Comparison of ENCODE assay signal across 9 mouse cellular contexts in the genomic region with DNA sequence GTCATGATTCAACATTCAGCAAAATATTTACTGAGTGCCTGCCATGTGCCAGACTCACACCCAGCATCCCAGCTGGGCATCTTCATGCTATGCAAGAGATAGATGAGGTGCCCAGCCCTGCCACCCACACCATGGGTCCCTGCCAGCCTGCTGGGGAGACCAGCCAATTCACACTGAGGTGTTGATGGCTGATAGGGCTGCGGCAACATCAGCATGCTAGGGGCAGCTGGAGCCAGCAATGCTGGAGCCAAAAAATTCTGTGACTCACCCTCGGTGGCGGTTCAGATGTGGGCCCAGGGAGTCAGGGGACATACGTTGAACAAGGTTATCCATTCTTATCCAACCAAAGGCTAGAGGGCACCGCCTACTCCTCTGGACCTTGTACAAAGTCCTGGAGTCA. TPM values are rescaled to one million over a fixed set of nuclear protein-coding genes. Genes with fewer than 3 reads are reported as not detected.
DNase-seq lines count a peak whose midpoint lies in the region; ATAC-seq and TF ChIP-seq lines count a peak whose summit lies in the region.
"Had no signal": no experiment of that assay in that cellular context is flagged by ENCODE, and none has a peak within 500 bp of the region (broad histone marks: within the 10 kb centered on the region; RNA-seq: fewer than 3 reads in every experiment).

No protein-coding gene starts in this region.

- 21% methylated on average over 5 of the region's 5 CpGs for WGBS in heart, embryonic 16.5 days
- WGBS in thymus, adult 2 months = 87% methylated on average over 5 of the region's 5 CpGs

- no peak overlapping the region for H3K9ac ChIP-seq in MEL (ENCODE audit: control insufficient read depth, low read depth, low read length, poor library complexity, severe bottlenecking)
- H3K9ac ChIP-seq in heart, embryonic 16.5 days (ENCODE audit: low read length) = no peak overlapping the region
- H3K9ac ChIP-seq: hindbrain, embryonic 15.5 days had no signal

- TF ChIP-seq EP300 in MEL (IDR thresholded peaks at IDR 0.05; ENCODE audit: low read depth in 1 of 2, low read length in 2 of 2) = peak; percentile 61 to 65; a peak in 3 of 4 replicates

- peak; percentile 69 for DNase-seq in MEL (ENCODE audit: low read depth, low spot score)
- peak; percentile 74 to 75 for DNase-seq in adrenal gland, postnatal 36 days
- DNase-seq in left cerebral cortex, postnatal 10 days (ENCODE audit: extremely low spot score in 1 of 2, low spot score in 2 of 2) = peak; percentile 51 to 81
- no peak for DNase-seq in thymus, adult 2 months
- DNase-seq in embryo, embryonic 10.5 days (ENCODE audit: low spot score) = no peak
- no peak for DNase-seq in thymus, postnatal 36 days
- no peak for DNase-seq in testis, postnatal 10 days (ENCODE audit: low spot score)

- no peak for TF ChIP-seq RAD21 in MEL (IDR thresholded peaks at IDR 0.05; ENCODE audit: low read depth, low read length)

- ATAC-seq in heart, embryonic 16.5 days (replicated peaks; ENCODE audit: extremely low read depth, insufficient read depth, low FRiP score) = peak; percentile 88

- no peaks in the 10 kb centered on the region for H3K36me3 ChIP-seq in MEL (ENCODE audit: control insufficient read depth in 1 of 2, insufficient read depth in 2 of 2, low read length in 2 of 2)
- no peaks in the 10 kb centered on the region for H3K36me3 ChIP-seq in heart, embryonic 16.5 days (ENCODE audit: control insufficient read depth, insufficient read depth)
- H3K36me3 ChIP-seq in thymus, adult 2 months (ENCODE audit: control insufficient read depth, insufficient read depth, low read length) = no peaks in the 10 kb centered on the region
- H3K36me3 ChIP-seq: hindbrain, embryonic 15.5 days had no signal

- no peak overlapping the region for H3K4me3 ChIP-seq in MEL (ENCODE audit: control insufficient read depth in 1 of 2, insufficient read depth in 1 of 2, low read depth in 2 of 2, low read length in 2 of 2)
- H3K4me3 ChIP-seq in heart, embryonic 16.5 days (ENCODE audit: low read length) = no peak overlapping the region
- no peak overlapping the region for H3K4me3 ChIP-seq in thymus, adult 2 months (ENCODE audit: control insufficient read depth, insufficient read depth, low read length)
- H3K4me3 ChIP-seq: hindbrain, embryonic 15.5 days had no signal

- TF ChIP-seq POLR2A in MEL (IDR thresholded peaks at IDR 0.05; ENCODE audit: control insufficient read depth in 1 of 2, insufficient read depth in 1 of 2, low read depth in 1 of 2, low read length in 2 of 2, poor library complexity in 1 of 2) = no peak
- TF ChIP-seq POLR2A in thymus, adult 2 months (IDR thresholded peaks at IDR 0.05; ENCODE audit: control insufficient read depth, extremely low read depth, insufficient read depth, low read length, poor library complexity) = no peak

- no peak overlapping the region for H3K27ac ChIP-seq in MEL (ENCODE audit: control insufficient read depth, low read depth, low read length)
- H3K27ac ChIP-seq in heart, embryonic 16.5 days (ENCODE audit: low read length) = peak overlapping the region; percentile 71
- no peak overlapping the region for H3K27ac ChIP-seq in thymus, adult 2 months (ENCODE audit: control insufficient read depth, insufficient read depth, low read length)
- H3K27ac ChIP-seq: hindbrain, embryonic 15.5 days had no signal

- TF ChIP-seq CTCF in MEL (IDR thresholded peaks at IDR 0.05 in 2 of 3, conservative IDR thresholded peaks at IDR 0.05 in 1 of 3; ENCODE audit: control insufficient read depth in 1 of 3, insufficient read depth in 1 of 3, low read depth in 2 of 3, low read length in 3 of 3, poor library complexity in 1 of 3, severe bottlenecking in 1 of 3) = no peak
- TF ChIP-seq CTCF in thymus, adult 2 months (IDR thresholded peaks at IDR 0.05; ENCODE audit: borderline replicate concordance, control insufficient read depth, extremely low read depth, insufficient read depth, low read length, poor library complexity) = no peak

- 0 out of 4 replicates have a peak, but pooled peaks cover 0 to 8% of the 10 kb centered on the region in 2 experiments for H3K4me1 ChIP-seq in MEL (ENCODE audit: control insufficient read depth in 1 of 2, insufficient read depth in 2 of 2, low read length in 2 of 2)
- peaks cover 16% of the 10 kb centered on the region for H3K4me1 ChIP-seq in heart, embryonic 16.5 days (ENCODE audit: control insufficient read depth, insufficient read depth, low read length)
- no peaks in the 10 kb centered on the region for H3K4me1 ChIP-seq in thymus, adult 2 months (replicated peaks; ENCODE audit: control insufficient read depth, insufficient read depth, low read length)
- H3K4me1 ChIP-seq: hindbrain, embryonic 15.5 days had no signal

- no peaks in the 10 kb centered on the region for H3K9me3 ChIP-seq in MEL (replicated peaks; ENCODE audit: insufficient read depth, low read length)
- H3K9me3 ChIP-seq in heart, embryonic 16.5 days (replicated peaks; ENCODE audit: control insufficient read depth, low read length) = no peaks in the 10 kb centered on the region
- H3K9me3 ChIP-seq: hindbrain, embryonic 15.5 days had no signal

- H3K4me2 ChIP-seq in heart, embryonic 16.5 days (ENCODE audit: low read depth, low read length) = no peak overlapping the region
- H3K4me2 ChIP-seq: hindbrain, embryonic 15.5 days had no signal

- no peaks in the 10 kb centered on the region; a peak in 1 of 4 replicates for H3K27me3 ChIP-seq in MEL (ENCODE audit: control insufficient read depth in 1 of 2, insufficient read depth in 2 of 2, low read length in 2 of 2)
- 0 out of 2 replicates have a peak, but pooled peaks cover 2% of the 10 kb centered on the region for H3K27me3 ChIP-seq in heart, embryonic 16.5 days (ENCODE audit: control insufficient read depth, insufficient read depth, low read length)
- H3K27me3 ChIP-seq in thymus, adult 2 months (ENCODE audit: control insufficient read depth, insufficient read depth, low read length) = no peaks in the 10 kb centered on the region
- H3K27me3 ChIP-seq: hindbrain, embryonic 15.5 days had no signal

- intact Hi-C loops in left cerebral cortex, postnatal 10 days (cut with DNase I) = no loop called here

- no peaks in the 10 kb centered on the region for H3K79me2 ChIP-seq in MEL (ENCODE audit: control insufficient read depth, insufficient read depth, low read length, poor library complexity)

TF ChIP-seq in MEL, 35 proteins besides CTCF, POLR2A, EP300 and RAD21 (continues in another document):
- 0 out of 2 replicates have a peak, but pooled peaks have one; percentile 38 for TF ChIP-seq MXI1 (IDR thresholded peaks at IDR 0.05; ENCODE audit: low read depth, low read length)
- TF ChIP-seq GABPA (IDR thresholded peaks at IDR 0.05; ENCODE audit: low read depth, low read length) = no peak
- no peak for TF ChIP-seq JUND (IDR thresholded peaks at IDR 0.05; ENCODE audit: low read depth, low read length)
- TF ChIP-seq MAZ (IDR thresholded peaks at IDR 0.05; ENCODE audit: low read depth, low read length) = no peak
- TF ChIP-seq TAL1 (IDR thresholded peaks at IDR 0.05; ENCODE audit: low read length) = peak; percentile 42
- TF ChIP-seq ZNF384 (IDR thresholded peaks at IDR 0.05; ENCODE audit: low read depth, low read length) = no peak
- TF ChIP-seq ETS1 (IDR thresholded peaks at IDR 0.05; ENCODE audit: low read depth, low read length) = peak; percentile 78
- TF ChIP-seq TBP (IDR thresholded peaks at IDR 0.05; ENCODE audit: low read depth, low read length) = peak; percentile 44; the same call in 1 of the 2 replicates
- TF ChIP-seq NELFE (IDR thresholded peaks at IDR 0.05; ENCODE audit: low read depth, low read length) = no peak
- TF ChIP-seq SIN3A (IDR thresholded peaks at IDR 0.05; ENCODE audit: low read length) = peak; percentile 37; the same call in 1 of the 2 replicates
- peak; percentile 45; the same call in 1 of the 2 replicates for TF ChIP-seq MAX (IDR thresholded peaks at IDR 0.05; ENCODE audit: low read length)

RNA-seq across cellular contexts. Expression of gene Prss22, which starts 2.5 kb away (rescaled TPM):
- total RNA-seq in MEL (2012; rRNA removed) = not detected in 2 replicates
- polyA plus RNA-seq in MEL (2012; ENCODE audit: insufficient read depth in 1 of 2, insufficient read length in 2 of 2, low read depth in 1 of 2, low replicate concordance in 2 of 2, missing spikeins in 1 of 2) = not detected
- total RNA-seq in adrenal gland, postnatal 36 days (2021) = not detected
- 0.15 TPM in 1 of 2 replicates, not detected in the other for polyA plus RNA-seq in heart, embryonic 16.5 days (2015; fragmentation: Nextera tagmentation; extraction: Ambion mirVana)
- under 1 TPM; 0.53 to 0.69 TPM for total RNA-seq in left cerebral cortex, postnatal 10 days (2021)
- polyA plus RNA-seq in thymus, adult 2 months (2012; rRNA removed) = 0.52 and 1.0 TPM in 2 replicates
- polyA plus RNA-seq: hindbrain, embryonic 15.5 days had no signal

RNA-seq across cellular contexts. Expression of gene Prss30, which starts 20.0 kb away (rescaled TPM):
- not detected in 2 replicates for total RNA-seq in MEL (2012; rRNA removed)
- not detected for polyA plus RNA-seq in MEL (2012; ENCODE audit: insufficient read depth in 1 of 2, insufficient read length in 2 of 2, low read depth in 1 of 2, low replicate concordance in 2 of 2, missing spikeins in 1 of 2)
- total RNA-seq in adrenal gland, postnatal 36 days (2021) = under 1 TPM; 0.23 to 0.33 TPM
- polyA plus RNA-seq in heart, embryonic 16.5 days (2015; fragmentation: Nextera tagmentation; extraction: Ambion mirVana) = 0.39 and 0.40 TPM in 2 replicates
- total RNA-seq in left cerebral cortex, postnatal 10 days (2021) = under 1 TPM in 1 of 2 experiments, not detected in 1; 0.30 TPM
- 2.5 and 2.7 TPM in 2 replicates for polyA plus RNA-seq in thymus, adult 2 months (2012; rRNA removed)
- polyA plus RNA-seq: hindbrain, embryonic 15.5 days had no signal

RNA-seq across cellular contexts. Expression of gene Prss27, which starts 37.5 kb away (rescaled TPM):
- total RNA-seq in MEL (2012; rRNA removed) = not detected in 2 replicates
- polyA plus RNA-seq in MEL (2012; ENCODE audit: insufficient read depth in 1 of 2, insufficient read length in 2 of 2, low read depth in 1 of 2, low replicate concordance in 2 of 2, missing spikeins in 1 of 2) = not detected
- under 1 TPM; 0.40 to 0.43 TPM for total RNA-seq in adrenal gland, postnatal 36 days (2021)
- 0.14 and 0.15 TPM in 2 replicates for polyA plus RNA-seq in heart, embryonic 16.5 days (2015; fragmentation: Nextera tagmentation; extraction: Ambion mirVana)
- total RNA-seq in left cerebral cortex, postnatal 10 days (2021) = not detected
- 0.98 and 2.5 TPM in 2 replicates for polyA plus RNA-seq in thymus, adult 2 months (2012; rRNA removed)

RNA-seq across cellular contexts. Expression of gene Sbpl, which starts 45.3 kb away (rescaled TPM):
- total RNA-seq in MEL (2012; rRNA removed) = not detected in 2 replicates
- not detected for polyA plus RNA-seq in MEL (2012; ENCODE audit: insufficient read depth in 1 of 2, insufficient read length in 2 of 2, low read depth in 1 of 2, low replicate concordance in 2 of 2, missing spikeins in 1 of 2)
- total RNA-seq in adrenal gland, postnatal 36 days (2021) = not detected
- not detected in 2 replicates for polyA plus RNA-seq in heart, embryonic 16.5 days (2015; fragmentation: Nextera tagmentation; extraction: Ambion mirVana)
- total RNA-seq in left cerebral cortex, postnatal 10 days (2021) = not detected
- 0.88 and 1.6 TPM in 2 replicates for polyA plus RNA-seq in thymus, adult 2 months (2012; rRNA removed)
- polyA plus RNA-seq: hindbrain, embryonic 15.5 days had no signal

RNA-seq across cellular contexts. Expression of gene Sbp, which starts 58.9 kb away (rescaled TPM):
- total RNA-seq in MEL (2012; rRNA removed) = not detected in 2 replicates
- polyA plus RNA-seq in MEL (2012; ENCODE audit: insufficient read depth in 1 of 2, insufficient read length in 2 of 2, low read depth in 1 of 2, low replicate concordance in 2 of 2, missing spikeins in 1 of 2) = not detected
- not detected for total RNA-seq in adrenal gland, postnatal 36 days (2021)
- polyA plus RNA-seq in heart, embryonic 16.5 days (2015; fragmentation: Nextera tagmentation; extraction: Ambion mirVana) = not detected in 2 replicates
- total RNA-seq in left cerebral cortex, postnatal 10 days (2021) = not detected
- 0.23 and 0.43 TPM in 2 replicates for polyA plus RNA-seq in thymus, adult 2 months (2012; rRNA removed)
- polyA plus RNA-seq: hindbrain, embryonic 15.5 days had no signal

Comparison
In these comparisons a context has a peak if more than half of its experiments do, and no peak if none do; other contexts are left out.
1. DNase-seq: peak in MEL (single experiment), adrenal gland, postnatal 36 days (2 of 2) and left cerebral cortex, postnatal 10 days (2 of 2); none in thymus, adult 2 months (single experiment), embryo, embryonic 10.5 days (single experiment), thymus, postnatal 36 days (0 of 2) and testis, postnatal 10 days (single experiment).